Mouse (Mus musculus): Measurements from ENCODE around the gene Zfp341. TPM values are rescaled to one million over a fixed set of nuclear protein-coding genes. Genes with fewer than 3 reads are reported as not detected.

Zfp341 gene
- total and polyA plus RNA-seq, 3 experiments, result 2.0 to 6.3 TPM; not detected in 1

GRCm38 (mm10) chr2:154600586-154600985 is 12.5 kb upstream of the Zfp341 start:
- TF ChIP-seq TBP (IDR thresholded peaks at IDR 0.05; ENCODE audit: low read depth, low read length), result peak; percentile 96
- TF ChIP-seq CTCF (IDR thresholded peaks at IDR 0.05 in 2 of 3, conservative IDR thresholded peaks at IDR 0.05 in 1 of 3; ENCODE audit: control insufficient read depth in 1 of 3, insufficient read depth in 1 of 3, low read depth in 2 of 3, low read length in 3 of 3, poor library complexity in 1 of 3, severe bottlenecking in 1 of 3), result peak in 1 of 3 experiments; percentile 36; a peak in 2 of 6 replicates
- peak; percentile 25; the same call in 1 of the 2 replicates for TF ChIP-seq SMC3 (IDR thresholded peaks at IDR 0.05; ENCODE audit: low read depth, low read length)
- TF ChIP-seq POLR2AphosphoS5 (IDR thresholded peaks at IDR 0.05; ENCODE audit: borderline replicate concordance, low read depth, low read length), result no peak
- Histone ChIP-seq H3K27ac (ENCODE audit: control insufficient read depth, low read depth, low read length) (no peak overlapping the region), H3K9me3 (replicated peaks; ENCODE audit: insufficient read depth, low read length) (no peaks in the 10 kb centered on the region), H3K27me3 (ENCODE audit: control insufficient read depth in 1 of 2, insufficient read depth in 2 of 2, low read length in 2 of 2) (no peaks in the 10 kb centered on the region), H3K4me3 (ENCODE audit: control insufficient read depth in 1 of 2, insufficient read depth in 1 of 2, low read depth in 2 of 2, low read length in 2 of 2) (no peak overlapping the region), H3K36me3 (ENCODE audit: control insufficient read depth in 1 of 2, insufficient read depth in 2 of 2, low read length in 2 of 2) (peaks cover 0 to 3% of the 10 kb centered on the region in 2 experiments; a peak in 1 of 4 replicates), H3K79me2 (ENCODE audit: control insufficient read depth, insufficient read depth, low read length, poor library complexity) (peaks cover 1% of the 10 kb centered on the region; the same call in 1 of the 2 replicates), H3K9ac (ENCODE audit: control insufficient read depth, low read depth, low read length, poor library complexity, severe bottlenecking) (no peak overlapping the region), H3K4me1 (ENCODE audit: control insufficient read depth in 1 of 2, insufficient read depth in 2 of 2, low read length in 2 of 2) (peaks cover 2 to 3% of the 10 kb centered on the region in 2 experiments; a peak in 2 of 4 replicates)
- no peak for DNase-seq (ENCODE audit: low read depth, low spot score)

DNA sequence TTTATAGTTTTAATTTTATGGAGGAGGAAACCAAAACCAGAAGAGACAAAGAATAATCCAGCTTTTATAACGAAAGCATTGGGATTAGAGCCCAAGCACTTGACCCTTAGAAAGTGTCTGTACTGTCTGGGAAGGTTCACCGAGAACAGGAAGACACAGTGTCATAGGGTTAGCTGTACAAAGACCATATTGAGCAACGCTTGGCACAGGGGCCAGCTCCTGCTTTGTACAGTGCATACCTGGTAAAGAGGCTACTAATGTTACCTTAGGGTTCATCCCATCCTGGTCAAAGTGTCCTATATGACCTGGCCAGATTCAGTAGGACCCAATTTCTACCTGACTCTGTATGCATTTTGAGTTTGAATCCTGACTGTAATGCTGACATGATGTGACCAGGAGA is 11.8 kb upstream of the Zfp341 start:
- peaks cover 0 to 3% of the 10 kb centered on the region in 2 experiments; a peak in 1 of 4 replicates for H3K36me3 ChIP-seq (ENCODE audit: control insufficient read depth in 1 of 2, insufficient read depth in 2 of 2, low read length in 2 of 2)
- no peaks in the 10 kb centered on the region for H3K27me3 ChIP-seq (ENCODE audit: control insufficient read depth in 1 of 2, insufficient read depth in 2 of 2, low read length in 2 of 2)
- no peak overlapping the region for H3K27ac ChIP-seq (ENCODE audit: control insufficient read depth, low read depth, low read length)
- peaks cover 1% of the 10 kb centered on the region; the same call in 1 of the 2 replicates for H3K79me2 ChIP-seq (ENCODE audit: control insufficient read depth, insufficient read depth, low read length, poor library complexity)
- DNase-seq (ENCODE audit: low read depth, low spot score), result no peak
- no peak for TF ChIP-seq CTCF (IDR thresholded peaks at IDR 0.05 in 2 of 3, conservative IDR thresholded peaks at IDR 0.05 in 1 of 3; ENCODE audit: control insufficient read depth in 1 of 3, insufficient read depth in 1 of 3, low read depth in 2 of 3, low read length in 3 of 3, poor library complexity in 1 of 3, severe bottlenecking in 1 of 3)
- TF ChIP-seq MYC (IDR thresholded peaks at IDR 0.05; ENCODE audit: low read depth, low read length), result no peak
- TF ChIP-seq MAZ (IDR thresholded peaks at IDR 0.05; ENCODE audit: low read depth, low read length), result no peak
- no peak for TF ChIP-seq ZNF384 (IDR thresholded peaks at IDR 0.05; ENCODE audit: low read depth, low read length)
- no peak for TF ChIP-seq POLR2A (IDR thresholded peaks at IDR 0.05; ENCODE audit: control insufficient read depth in 1 of 2, insufficient read depth in 1 of 2, low read depth in 1 of 2, low read length in 2 of 2, poor library complexity in 1 of 2)
- no peak for TF ChIP-seq USF2 (IDR thresholded peaks at IDR 0.05; ENCODE audit: borderline replicate concordance in 1 of 2, insufficient read depth in 1 of 2, low read depth in 1 of 2, low read length in 2 of 2)
- no peak for TF ChIP-seq HCFC1 (IDR thresholded peaks at IDR 0.05; ENCODE audit: low read depth, low read length)
- TF ChIP-seq GABPA (IDR thresholded peaks at IDR 0.05; ENCODE audit: low read depth, low read length), result no peak
- no peak for TF ChIP-seq USF1 (IDR thresholded peaks at IDR 0.05; ENCODE audit: low read depth, low read length)
- TF ChIP-seq CHD2 (IDR thresholded peaks at IDR 0.05; ENCODE audit: low read length), result no peak
- TF ChIP-seq ELF1 (IDR thresholded peaks at IDR 0.05; ENCODE audit: low read depth, low read length), result no peak
- no peak for TF ChIP-seq MEF2A (IDR thresholded peaks at IDR 0.05; ENCODE audit: extremely low read depth, insufficient replicate concordance, low read depth, low read length, poor library complexity, severe bottlenecking)
- TF ChIP-seq NELFE (IDR thresholded peaks at IDR 0.05; ENCODE audit: low read depth, low read length), result no peak
- H3K9ac ChIP-seq (ENCODE audit: control insufficient read depth, low read depth, low read length, poor library complexity, severe bottlenecking), result no peak overlapping the region
- H3K4me1 ChIP-seq (ENCODE audit: control insufficient read depth in 1 of 2, insufficient read depth in 2 of 2, low read length in 2 of 2), result peaks cover 2 to 3% of the 10 kb centered on the region in 2 experiments; a peak in 2 of 4 replicates
- no peaks in the 10 kb centered on the region for H3K9me3 ChIP-seq (replicated peaks; ENCODE audit: insufficient read depth, low read length)
- no peak overlapping the region for H3K4me3 ChIP-seq (ENCODE audit: control insufficient read depth in 1 of 2, insufficient read depth in 1 of 2, low read depth in 2 of 2, low read length in 2 of 2)
